Mouse (Mus musculus): ENCODE results near the gene Rragb. TPM values are rescaled to one million over a fixed set of nuclear protein-coding genes. Genes with fewer than 3 reads are reported as not detected.
"Not testable (repeated sequence)": the region's sequence is repeated elsewhere in the genome, so short reads cannot be mapped to it uniquely, and the experiment has no call there.

Rragb gene
- polyA plus RNA-seq (2014; fragmentation: Nextera tagmentation; extraction: Ambion mirVana): 2.5 and 4.4 TPM in 2 replicates

DNA sequence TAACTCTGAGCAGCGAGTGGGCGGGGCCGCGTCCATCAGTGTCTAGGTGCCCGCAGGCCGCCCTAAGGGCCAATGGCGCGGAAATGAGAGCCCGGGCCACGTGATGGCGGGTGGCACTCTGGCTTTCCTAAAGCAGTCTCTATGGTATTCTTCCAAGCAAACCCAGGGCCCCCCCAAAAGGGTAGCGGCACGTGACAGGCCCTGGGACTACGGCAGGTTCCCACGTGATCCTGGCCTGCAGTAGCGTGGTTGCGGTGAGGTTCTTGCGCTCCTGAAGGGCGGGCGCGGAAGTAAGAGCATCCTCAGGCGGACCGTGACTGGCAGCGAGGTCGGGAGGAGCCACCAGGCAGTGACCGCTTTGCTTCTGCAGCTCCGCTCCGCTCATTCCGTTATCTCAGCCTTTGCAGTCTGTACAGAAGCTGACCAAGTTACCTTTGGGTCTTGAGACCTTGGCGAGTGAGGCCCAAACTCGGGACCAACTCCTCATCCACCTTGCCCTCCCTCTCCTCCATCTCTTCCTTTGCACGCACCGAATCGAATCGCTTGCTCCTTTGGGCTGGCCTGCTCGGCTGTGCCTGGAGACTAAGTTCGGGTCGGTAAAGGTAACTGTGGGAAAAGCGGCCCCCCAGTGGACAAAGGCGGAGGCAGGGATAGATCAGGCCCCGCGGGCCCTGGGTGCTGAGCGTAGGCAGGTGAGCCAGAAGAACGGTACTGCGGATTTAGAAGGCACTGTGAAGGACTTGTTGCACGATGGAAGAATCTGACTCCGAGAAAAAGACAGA is at the start of gene Rragb:
TSS of gene Rragb (plus strand) at position 248 of the 782 bp plus-strand sequence.
- Histone ChIP-seq H3K4me3 (ENCODE audit: low read depth, low read length) (peak within 1 kb of the TSS; percentile 46), H3K27ac (ENCODE audit: low read depth, low read length) (no peak within 1 kb of the TSS), H3K4me2 (ENCODE audit: low read depth) (peak within 1 kb of the TSS; percentile 57), H3K9ac (ENCODE audit: low read length) (peak within 1 kb of the TSS; percentile 48), H3K27me3 (ENCODE audit: control insufficient read depth, insufficient read depth, low read length) (no peaks in the 10 kb centered on the region), H3K4me1 (ENCODE audit: control insufficient read depth, insufficient read depth, low read length) (no peaks in the 10 kb centered on the region), H3K36me3 (ENCODE audit: control insufficient read depth, insufficient read depth, low read length) (no peaks in the 10 kb centered on the region), H3K9me3 (ENCODE audit: control insufficient read depth, low read length) (no peaks in the 10 kb centered on the region)
- ATAC-seq (ENCODE audit: insufficient read depth, low FRiP score, low TSS enrichment) (peak; percentile 98), DNase-seq (ENCODE audit: low spot score) (peak; percentile 81)
- WGBS: 18% methylated on average over 47 of the region's 47 CpGs

GRCm38 (mm10) chrX:153118486-153118885 is 21.3 kb upstream of the Rragb start, which contains the start of gene Foxr2:
TSS of gene Foxr2 (plus strand) at chrX:153118786.
- Histone ChIP-seq H3K4me3 (ENCODE audit: low read depth, low read length) (no peak within 1 kb of the TSS), H3K4me1 (ENCODE audit: control insufficient read depth, insufficient read depth, low read length) (no peaks in the 10 kb centered on the region), H3K27ac (ENCODE audit: low read depth, low read length) (no peak within 1 kb of the TSS), H3K9me3 (ENCODE audit: control insufficient read depth, low read length) (no peaks in the 10 kb centered on the region), H3K4me2 (ENCODE audit: low read depth) (no peak within 1 kb of the TSS), H3K36me3 (ENCODE audit: control insufficient read depth, insufficient read depth, low read length) (no peaks in the 10 kb centered on the region), H3K9ac (ENCODE audit: low read length) (no peak within 1 kb of the TSS), H3K27me3 (ENCODE audit: control insufficient read depth, insufficient read depth, low read length) (no peaks in the 10 kb centered on the region)
- no peak for DNase-seq (ENCODE audit: low spot score)
- 12% methylated on average over 3 of the region's 3 CpGs for WGBS
- no peak for ATAC-seq (ENCODE audit: insufficient read depth, low FRiP score, low TSS enrichment)

DNA sequence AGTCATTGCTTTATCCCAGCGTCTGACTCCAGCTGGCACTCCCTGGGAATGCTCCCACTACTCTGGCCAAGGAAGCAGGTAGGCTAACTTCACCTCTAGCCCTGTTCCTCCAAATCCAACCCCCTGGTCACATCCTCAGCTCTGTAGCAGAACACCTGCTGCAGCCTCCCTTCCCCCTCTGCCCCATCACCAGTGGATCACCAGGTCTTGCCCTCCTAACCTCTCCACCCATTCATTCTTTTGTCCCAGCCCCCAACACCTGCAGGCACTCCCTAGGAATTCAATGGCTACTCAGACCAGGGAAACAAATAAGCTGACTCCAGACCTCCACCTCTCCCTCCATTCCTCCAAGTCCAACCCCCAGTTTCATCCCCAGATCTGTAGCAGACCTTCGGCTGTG is 20.8 kb upstream of the Rragb start:
- WGBS: 39% methylated on average over 2 of the region's 2 CpGs
- no peaks in the 10 kb centered on the region for H3K27me3 ChIP-seq (ENCODE audit: control insufficient read depth, insufficient read depth, low read length)
- ATAC-seq (ENCODE audit: insufficient read depth, low FRiP score, low TSS enrichment): no peak

DNA sequence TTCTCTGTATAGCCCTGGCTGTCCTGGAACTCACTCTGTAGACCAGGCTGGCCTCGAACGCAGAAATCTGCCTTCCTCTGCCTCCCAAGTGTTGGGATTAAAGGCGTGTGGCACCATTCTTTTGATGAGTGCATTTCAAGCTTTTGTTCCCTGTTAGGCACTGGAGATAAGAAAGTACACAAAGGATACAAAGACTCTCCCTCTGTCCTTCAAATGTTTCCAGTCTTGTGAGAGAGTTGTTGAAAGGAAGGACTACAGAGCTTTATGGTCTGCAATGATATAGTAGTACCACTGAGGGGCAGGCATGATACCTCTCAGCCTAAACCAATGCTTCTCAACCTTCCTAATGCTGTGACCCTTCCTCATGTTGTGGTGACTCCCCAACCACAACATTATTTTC is 2.9 kb downstream of the Rragb start:
- Histone ChIP-seq H3K4me1 (ENCODE audit: control insufficient read depth, insufficient read depth, low read length) (no peaks in the 10 kb centered on the region), H3K4me3 (ENCODE audit: low read depth, low read length) (no peak overlapping the region), H3K27me3 (ENCODE audit: control insufficient read depth, insufficient read depth, low read length) (no peaks in the 10 kb centered on the region), H3K36me3 (ENCODE audit: control insufficient read depth, insufficient read depth, low read length) (no peaks in the 10 kb centered on the region), H3K27ac (ENCODE audit: low read depth, low read length) (no peak overlapping the region), H3K9me3 (ENCODE audit: control insufficient read depth, low read length) (no peaks in the 10 kb centered on the region), H3K4me2 (ENCODE audit: low read depth) (no peak overlapping the region), H3K9ac (ENCODE audit: low read length) (no peak overlapping the region)
- ATAC-seq (ENCODE audit: insufficient read depth, low FRiP score, low TSS enrichment) (no peak), DNase-seq (ENCODE audit: low spot score) (no peak)
- 84% methylated on average over 3 of the region's 3 CpGs for WGBS

More for the DNA sequence above, 20.8 kb upstream of the Rragb start:
- Histone ChIP-seq H3K27ac (ENCODE audit: low read depth, low read length) (no peak overlapping the region), H3K4me3 (ENCODE audit: low read depth, low read length) (no peak overlapping the region), H3K9me3 (ENCODE audit: control insufficient read depth, low read length) (no peaks in the 10 kb centered on the region), H3K36me3 (ENCODE audit: control insufficient read depth, insufficient read depth, low read length) (no peaks in the 10 kb centered on the region), H3K9ac (ENCODE audit: low read length) (no peak overlapping the region), H3K4me2 (ENCODE audit: low read depth) (no peak overlapping the region), H3K4me1 (ENCODE audit: control insufficient read depth, insufficient read depth, low read length) (no peaks in the 10 kb centered on the region)
- DNase-seq (ENCODE audit: low spot score): no peak

- DNase-seq (ENCODE audit: low spot score) (no peak), ATAC-seq (ENCODE audit: insufficient read depth, low FRiP score, low TSS enrichment) (no peak)
- Histone ChIP-seq H3K27me3 (ENCODE audit: control insufficient read depth, insufficient read depth, low read length) (no peaks in the 10 kb centered on the region), H3K4me1 (ENCODE audit: control insufficient read depth, insufficient read depth, low read length) (no peaks in the 10 kb centered on the region), H3K9me3 (ENCODE audit: control insufficient read depth, low read length) (no peaks in the 10 kb centered on the region), H3K9ac (ENCODE audit: low read length) (no peak overlapping the region), H3K27ac (ENCODE audit: low read depth, low read length) (no peak overlapping the region), H3K4me3 (ENCODE audit: low read depth, low read length) (no peak overlapping the region), H3K36me3 (ENCODE audit: control insufficient read depth, insufficient read depth, low read length) (no peaks in the 10 kb centered on the region), H3K4me2 (ENCODE audit: low read depth) (no peak overlapping the region)
- WGBS: 25% methylated on average over 1 of the region's 1 CpGs
These were observed 12.0 kb downstream of the Rragb start for GRCm38 (mm10) chrX:153151766-153152165.

DNA sequence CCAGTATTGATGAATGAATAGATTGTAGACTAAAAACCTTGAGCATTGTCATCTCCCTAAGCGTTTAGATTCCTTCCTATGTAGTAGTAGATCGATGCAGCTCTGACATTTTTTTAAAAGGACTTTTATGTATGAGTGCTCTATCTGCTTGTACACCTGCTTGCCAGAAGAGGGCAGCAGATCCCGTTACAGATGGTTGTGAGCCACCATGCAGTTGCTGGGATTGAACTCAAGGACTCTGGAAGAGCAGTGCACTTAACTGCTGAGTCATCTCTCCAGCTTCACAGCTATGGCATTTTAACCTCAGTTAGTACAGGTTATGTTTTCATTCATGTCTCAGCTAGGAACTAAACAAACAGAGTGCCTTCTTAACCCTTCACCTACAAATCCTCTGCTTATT is 15.5 kb downstream of the Rragb start:
- Histone ChIP-seq H3K9ac (ENCODE audit: low read length) (no peak overlapping the region), H3K4me2 (ENCODE audit: low read depth) (no peak overlapping the region), H3K4me1 (ENCODE audit: control insufficient read depth, insufficient read depth, low read length) (no peaks in the 10 kb centered on the region), H3K27ac (ENCODE audit: low read depth, low read length) (no peak overlapping the region), H3K27me3 (ENCODE audit: control insufficient read depth, insufficient read depth, low read length) (no peaks in the 10 kb centered on the region), H3K4me3 (ENCODE audit: low read depth, low read length) (no peak overlapping the region), H3K9me3 (ENCODE audit: control insufficient read depth, low read length) (no peaks in the 10 kb centered on the region), H3K36me3 (ENCODE audit: control insufficient read depth, insufficient read depth, low read length) (no peaks in the 10 kb centered on the region)
- DNase-seq (ENCODE audit: low spot score) (peak; percentile 19), ATAC-seq (ENCODE audit: insufficient read depth, low FRiP score, low TSS enrichment) (no peak)
- 63% methylated on average over 3 of the region's 3 CpGs for WGBS

- H3K36me3 ChIP-seq (ENCODE audit: control insufficient read depth, insufficient read depth, low read length): no peaks in the 10 kb centered on the region
These were observed 35.0 kb downstream of the Rragb start for GRCm38 (mm10) chrX:153174786-153175185.

GRCm38 (mm10) chrX:153182221-153182620 is 42.4 kb downstream of the Rragb start:
- Histone ChIP-seq H3K27me3 (ENCODE audit: control insufficient read depth, insufficient read depth, low read length) (no peaks in the 10 kb centered on the region), H3K4me2 (ENCODE audit: low read depth) (no peak overlapping the region), H3K27ac (ENCODE audit: low read depth, low read length) (no peak overlapping the region), H3K36me3 (ENCODE audit: control insufficient read depth, insufficient read depth, low read length) (no peaks in the 10 kb centered on the region), H3K4me1 (ENCODE audit: control insufficient read depth, insufficient read depth, low read length) (no peaks in the 10 kb centered on the region), H3K9ac (ENCODE audit: low read length) (no peak overlapping the region), H3K9me3 (ENCODE audit: control insufficient read depth, low read length) (no peaks in the 10 kb centered on the region), H3K4me3 (ENCODE audit: low read depth, low read length) (no peak overlapping the region)
- no peak for DNase-seq (ENCODE audit: low spot score)
- WGBS: 75% methylated on average over 2 of the region's 2 CpGs
- no peak for ATAC-seq (ENCODE audit: insufficient read depth, low FRiP score, low TSS enrichment)

More at GRCm38 (mm10) chrX:153174786-153175185, 35.0 kb downstream of the Rragb start:
- DNase-seq (ENCODE audit: low spot score) (no peak), ATAC-seq (ENCODE audit: insufficient read depth, low FRiP score, low TSS enrichment) (no peak)
- H3K27me3 ChIP-seq (ENCODE audit: control insufficient read depth, insufficient read depth, low read length): no peaks in the 10 kb centered on the region
- no peaks in the 10 kb centered on the region for H3K4me1 ChIP-seq (ENCODE audit: control insufficient read depth, insufficient read depth, low read length)
- no peak overlapping the region for H3K9ac ChIP-seq (ENCODE audit: low read length)
- WGBS: 17% methylated on average over 1 of the region's 1 CpGs
- H3K27ac ChIP-seq (ENCODE audit: low read depth, low read length): no peak overlapping the region
- H3K4me2 ChIP-seq (ENCODE audit: low read depth): no peak overlapping the region
- no peaks in the 10 kb centered on the region for H3K9me3 ChIP-seq (ENCODE audit: control insufficient read depth, low read length)
- H3K4me3 ChIP-seq (ENCODE audit: low read depth, low read length): no peak overlapping the region

DNA sequence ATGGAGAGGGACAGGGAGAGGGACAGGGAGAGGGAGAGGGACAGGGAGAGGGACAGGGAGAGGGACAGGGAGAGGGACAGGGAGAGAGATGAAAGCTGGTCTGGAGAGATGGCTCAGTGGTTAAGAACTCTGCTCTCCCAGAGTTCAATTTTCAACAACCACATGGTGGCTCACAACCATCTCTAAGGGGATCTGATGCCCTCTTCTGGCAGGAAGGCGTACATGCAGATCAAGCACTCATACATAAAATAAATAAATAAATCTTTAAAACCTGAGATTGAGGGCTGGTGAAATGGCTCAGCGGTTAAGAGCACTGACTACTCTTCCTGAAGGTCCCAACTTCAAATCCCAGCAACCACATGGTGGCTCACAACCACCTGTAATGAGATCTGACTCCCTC is 59.4 kb downstream of the Rragb start:
- not testable (repeated sequence) for H3K4me3 ChIP-seq (ENCODE audit: low read depth, low read length); DNase-seq (ENCODE audit: low spot score); H3K9ac ChIP-seq (ENCODE audit: low read length); H3K36me3 ChIP-seq (ENCODE audit: control insufficient read depth, insufficient read depth, low read length); H3K27ac ChIP-seq (ENCODE audit: low read depth, low read length); H3K27me3 ChIP-seq (ENCODE audit: control insufficient read depth, insufficient read depth, low read length); H3K4me2 ChIP-seq (ENCODE audit: low read depth); H3K4me1 ChIP-seq (ENCODE audit: control insufficient read depth, insufficient read depth, low read length); H3K9me3 ChIP-seq (ENCODE audit: control insufficient read depth, low read length); ATAC-seq (ENCODE audit: insufficient read depth, low FRiP score, low TSS enrichment)
- 78% methylated on average over 2 of the region's 2 CpGs for WGBS

Measured in neural tube, embryonic 11.5 days (tissue).